16 mouse cellular contexts compared by ENCODE assay signal in genomic region chr2:106860856-106861679, GRCm38 (mm10).
DNase-seq lines count a peak whose midpoint lies in the region; ATAC-seq lines count a peak whose summit lies in the region.
"Had no signal": no experiment of that assay in that cellular context is flagged by ENCODE, and none has a peak within 500 bp of the region (broad histone marks: within the 10 kb centered on the region; RNA-seq: fewer than 3 reads in every experiment).

No protein-coding gene starts in this region.

- H3K4me2 ChIP-seq in forebrain, embryonic 16.5 days (ENCODE audit: low read length): no peak overlapping the region
- H3K4me2 ChIP-seq in midbrain, embryonic 11.5 days: no peak overlapping the region
- H3K4me2 ChIP-seq: heart, embryonic 12.5 days; lung, embryonic 14.5 days had no signal

- H3K36me3 ChIP-seq in forebrain, embryonic 16.5 days (ENCODE audit: control insufficient read depth, insufficient read depth): no peaks in the 10 kb centered on the region
- H3K36me3 ChIP-seq in midbrain, embryonic 11.5 days (ENCODE audit: control insufficient read depth, insufficient read depth, low read length): no peaks in the 10 kb centered on the region

- peak overlapping the region; percentile 16; the same call in 1 of the 2 replicates for H3K27ac ChIP-seq in forebrain, embryonic 16.5 days (ENCODE audit: low read length)
- H3K27ac ChIP-seq in midbrain, embryonic 11.5 days (ENCODE audit: low read depth, low read length): peak overlapping the region; percentile 12; the same call in 1 of the 2 replicates
- H3K27ac ChIP-seq: macrophage had no signal

- peak; percentile 61 for DNase-seq in testis, postnatal 14 days (ENCODE audit: low spot score)
- DNase-seq in testis, postnatal 10 days (ENCODE audit: low spot score): no peak
- DNase-seq in midbrain, embryonic 11.5 days (ENCODE audit: low spot score, missing footprints): peak; percentile 84
- no peak for DNase-seq in urinary bladder, postnatal 4 days (ENCODE audit: low spot score in 2 of 2)
- no peak for DNase-seq in gastrocnemius, postnatal 14 days
- DNase-seq in gastrocnemius, postnatal 10 days: no peak
- DNase-seq: adrenal gland, postnatal 25 days; cerebellum, adult 9-11 months; kidney, adult 2 months; kidney, postnatal 4 days; liver; lung, embryonic 14.5 days had no signal

- H3K27me3 ChIP-seq in forebrain, embryonic 16.5 days (replicated peaks; ENCODE audit: control insufficient read depth, insufficient read depth, low read length): no peaks in the 10 kb centered on the region
- H3K27me3 ChIP-seq in midbrain, embryonic 11.5 days (ENCODE audit: control insufficient read depth, insufficient read depth, low read length): no peaks in the 10 kb centered on the region
- H3K27me3 ChIP-seq: heart, embryonic 12.5 days had no signal

- no peaks in the 10 kb centered on the region for H3K9me3 ChIP-seq in forebrain, embryonic 16.5 days (ENCODE audit: control insufficient read depth, low read length)
- H3K9me3 ChIP-seq in midbrain, embryonic 11.5 days (ENCODE audit: control insufficient read depth, low read length): no peaks in the 10 kb centered on the region
- H3K9me3 ChIP-seq: heart, embryonic 12.5 days had no signal

- H3K4me3 ChIP-seq in forebrain, embryonic 16.5 days (replicated peaks; ENCODE audit: low read length): no peak overlapping the region
- no peak overlapping the region for H3K4me3 ChIP-seq in midbrain, embryonic 11.5 days (ENCODE audit: low read depth, low read length)
- H3K4me3 ChIP-seq: heart, embryonic 12.5 days had no signal

- no peak overlapping the region for H3K9ac ChIP-seq in forebrain, embryonic 16.5 days (replicated peaks; ENCODE audit: low read depth, low read length)
- H3K9ac ChIP-seq in midbrain, embryonic 11.5 days (ENCODE audit: low read length): no peak overlapping the region
- H3K9ac ChIP-seq: heart, embryonic 12.5 days; lung, embryonic 14.5 days had no signal

- WGBS in forebrain, embryonic 16.5 days: 53% methylated on average over 21 of the region's 21 CpGs
- 68% methylated on average over 21 of the region's 21 CpGs for WGBS in midbrain, embryonic 11.5 days

- peak; percentile 26 for ATAC-seq in forebrain, embryonic 16.5 days
- ATAC-seq in midbrain, embryonic 11.5 days (ENCODE audit: low FRiP score): peak; percentile 34
- ATAC-seq: CD4-positive, CD25-positive, alpha-beta regulatory T cell, adult 4 months had no signal

- peaks cover 32% of the 10 kb centered on the region for H3K4me1 ChIP-seq in forebrain, embryonic 16.5 days (replicated peaks; ENCODE audit: control insufficient read depth, insufficient read depth, low read length)
- H3K4me1 ChIP-seq in midbrain, embryonic 11.5 days (ENCODE audit: control insufficient read depth, insufficient read depth, low read length): peaks cover 10% of the 10 kb centered on the region

- intact Hi-C loops in gastrocnemius, postnatal 14 days (cut with DNase I; ENCODE audit: low total_unique reads): no loop called here

Comparison
In these comparisons a context has a peak if more than half of its experiments do, and no peak if none do; other contexts are left out.
1. DNase-seq: peak in testis, postnatal 14 days (single experiment) and midbrain, embryonic 11.5 days (single experiment); none in testis, postnatal 10 days (single experiment), urinary bladder, postnatal 4 days (0 of 2), gastrocnemius, postnatal 14 days (single experiment) and gastrocnemius, postnatal 10 days (single experiment).